Mouse (Mus musculus): Measurements from ENCODE around the gene Fam71a. TPM values are rescaled to one million over a fixed set of nuclear protein-coding genes. Genes with fewer than 3 reads are reported as not detected.
"Not testable (repeated sequence)": the region's sequence is repeated elsewhere in the genome, so short reads cannot be mapped to it uniquely, and the experiment has no call there.

The Fam71a gene
- total and polyA plus RNA-seq, 3 experiments, result not detected

DNA sequence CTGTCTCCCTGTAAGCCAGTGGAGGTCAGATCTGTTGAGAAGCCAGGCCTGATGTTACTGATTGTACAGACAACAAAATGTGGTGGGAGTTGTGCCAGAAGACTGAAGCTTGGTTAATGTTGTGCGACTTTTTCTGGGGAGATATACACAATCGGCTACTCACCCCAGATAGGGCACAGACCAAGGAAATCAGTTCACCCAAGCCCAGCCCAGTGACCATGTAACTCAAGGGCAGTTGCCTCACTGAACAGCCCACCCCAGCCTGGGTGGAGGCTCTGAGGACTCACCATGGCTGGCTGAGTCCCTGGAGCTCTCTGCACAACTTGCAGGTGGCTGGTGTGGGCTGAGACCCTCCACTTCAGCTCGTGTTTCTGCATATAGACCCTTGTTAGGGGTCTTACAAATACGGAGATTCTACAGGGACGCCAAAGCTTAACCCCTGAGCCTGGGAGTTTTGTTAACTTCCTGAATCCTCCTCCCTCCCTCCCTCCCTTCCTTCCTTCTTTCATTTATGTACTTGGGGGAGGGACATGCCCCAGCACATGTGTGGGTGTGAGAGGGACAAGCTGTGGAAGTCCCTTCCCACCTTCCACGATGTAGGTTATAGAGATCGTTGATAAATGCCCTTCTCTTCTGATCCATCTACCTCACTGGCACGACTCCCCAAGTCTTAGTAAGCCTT lies 13.6 kb downstream of the Fam71a start:
- no peaks in the 10 kb centered on the region for H3K79me2 ChIP-seq (replicated peaks; ENCODE audit: control insufficient read depth, extremely low read depth, insufficient read depth, poor library complexity, severe bottlenecking)
- no peaks in the 10 kb centered on the region for H3K36me3 ChIP-seq (replicated peaks in 1 of 2; ENCODE audit: control insufficient read depth in 1 of 2, insufficient read depth in 1 of 2, low read length in 1 of 2)
- H3K4me3 ChIP-seq (replicated peaks in 1 of 3; ENCODE audit: low read depth in 2 of 3, low read length in 2 of 3, poor library complexity in 1 of 3), result no peak overlapping the region
- no peak overlapping the region for H3K9ac ChIP-seq (ENCODE audit: insufficient read depth, low read depth)
- dilution Hi-C loops (cut with MboI; ENCODE audit: extremely low pct_ligation_motif_present, extremely low pct_unique_long_range_greater_than_20kb, low sequenced_read_pairs) (no loop called here), in situ Hi-C loops (cut with MboI; ENCODE audit: low pct_ligation_motif_present, low pct_unique_long_range_greater_than_20kb, low sequenced_read_pairs) (no loop called here)
- H3K4me2 ChIP-seq (ENCODE audit: insufficient read depth, low read depth, poor library complexity, severe bottlenecking), result no peak overlapping the region
- TF ChIP-seq CTCF (conservative IDR thresholded peaks at IDR 0.05 in 1 of 2, IDR thresholded peaks at IDR 0.05 in 1 of 2; ENCODE audit: low read depth in 2 of 2, low read length in 2 of 2) (no peak), ZNF384 (IDR thresholded peaks at IDR 0.05; ENCODE audit: low read depth, low read length) (no peak), USF2 (conservative IDR thresholded peaks at IDR 0.05; ENCODE audit: low read depth, low read length) (no peak), PAX5 (IDR thresholded peaks at IDR 0.05; ENCODE audit: low read length) (no peak), KAT2A (IDR thresholded peaks at IDR 0.05; ENCODE audit: insufficient replicate concordance, low read length) (no peak), E2F4 (IDR thresholded peaks at IDR 0.05; ENCODE audit: insufficient replicate concordance, low read depth, low read length) (no peak), UBTF (IDR thresholded peaks at IDR 0.05; ENCODE audit: low read depth, low read length) (no peak), USF1 (IDR thresholded peaks at IDR 0.05; ENCODE audit: low read depth, low read length) (no peak), TCF12 (IDR thresholded peaks at IDR 0.05; ENCODE audit: low read depth, low read length) (no peak), ZMIZ1 (IDR thresholded peaks at IDR 0.05; ENCODE audit: low read depth, low read length) (no peak)
- DNase-seq (ENCODE audit: extremely low read depth), result no peak
- no peak overlapping the region for H3K27ac ChIP-seq (ENCODE audit: insufficient read depth, low read depth)
- H3K9me3 ChIP-seq (replicated peaks; ENCODE audit: low read length), result peaks cover 5% of the 10 kb centered on the region
- no peaks in the 10 kb centered on the region for H3K27me3 ChIP-seq (replicated peaks)
- H3K4me1 ChIP-seq (ENCODE audit: control insufficient read depth in 1 of 2, insufficient read depth in 2 of 2), result peaks cover 24 to 33% of the 10 kb centered on the region in 2 experiments

DNA sequence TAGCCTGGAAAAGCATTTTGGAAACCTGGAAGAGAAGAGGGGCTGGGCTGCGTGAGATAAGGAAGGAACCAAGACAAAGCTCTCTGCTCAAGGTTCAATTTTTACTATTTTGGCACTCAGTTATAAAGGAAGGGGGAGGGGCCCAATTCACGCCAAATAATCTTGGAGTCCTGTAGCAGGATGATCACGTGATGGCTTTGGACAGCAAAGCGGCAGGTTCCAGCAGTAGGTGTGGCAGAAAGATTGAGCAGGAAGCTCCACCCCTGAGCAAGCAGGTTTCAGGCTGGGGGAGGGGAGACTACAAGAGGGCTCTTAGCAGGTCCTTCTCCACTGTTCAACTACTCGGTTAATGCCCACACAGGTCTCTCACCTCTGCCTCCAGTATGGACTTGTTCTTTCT lies 15.1 kb downstream of the Fam71a start:
- H3K9ac ChIP-seq (ENCODE audit: insufficient read depth, low read depth); DNase-seq (ENCODE audit: extremely low read depth); H3K36me3 ChIP-seq (replicated peaks in 1 of 2; ENCODE audit: control insufficient read depth in 1 of 2, insufficient read depth in 1 of 2, low read length in 1 of 2); H3K27me3 ChIP-seq (replicated peaks); in situ Hi-C loops (cut with MboI; ENCODE audit: low pct_ligation_motif_present, low pct_unique_long_range_greater_than_20kb, low sequenced_read_pairs); dilution Hi-C loops (cut with MboI; ENCODE audit: extremely low pct_ligation_motif_present, extremely low pct_unique_long_range_greater_than_20kb, low sequenced_read_pairs); H3K4me2 ChIP-seq (ENCODE audit: insufficient read depth, low read depth, poor library complexity, severe bottlenecking); H3K79me2 ChIP-seq (replicated peaks; ENCODE audit: control insufficient read depth, extremely low read depth, insufficient read depth, poor library complexity, severe bottlenecking); H3K27ac ChIP-seq (ENCODE audit: insufficient read depth, low read depth); H3K9me3 ChIP-seq (replicated peaks; ENCODE audit: low read length); H3K4me3 ChIP-seq (replicated peaks in 1 of 3; ENCODE audit: low read depth in 2 of 3, low read length in 2 of 3, poor library complexity in 1 of 3): not testable (repeated sequence)
- H3K4me1 ChIP-seq (ENCODE audit: control insufficient read depth in 1 of 2, insufficient read depth in 2 of 2), result peaks cover 24 to 33% of the 10 kb centered on the region in 2 experiments

DNA sequence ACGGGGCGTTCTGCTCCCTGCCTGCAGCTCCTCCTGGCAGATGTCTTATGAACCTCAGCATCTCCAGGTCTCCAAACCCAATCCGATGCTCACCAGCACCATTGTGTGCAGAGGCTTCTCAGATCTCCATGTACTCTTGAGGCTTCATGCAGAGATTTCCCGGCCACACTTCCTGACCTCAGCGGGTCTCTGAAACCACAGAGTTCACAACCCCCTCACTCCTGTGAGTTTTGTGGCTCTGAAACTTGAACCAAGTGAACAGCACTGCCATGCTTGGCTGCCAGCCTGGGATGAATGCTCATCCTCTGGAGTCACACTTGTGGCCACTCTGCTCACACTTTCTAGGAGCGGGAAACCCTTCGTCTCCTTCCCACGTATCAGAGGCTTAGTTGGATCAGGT lies 23.6 kb downstream of the Fam71a start:
- no peaks in the 10 kb centered on the region for H3K27me3 ChIP-seq (replicated peaks)
- no peaks in the 10 kb centered on the region for H3K79me2 ChIP-seq (replicated peaks; ENCODE audit: control insufficient read depth, extremely low read depth, insufficient read depth, poor library complexity, severe bottlenecking)
- in situ Hi-C loops (cut with MboI; ENCODE audit: low pct_ligation_motif_present, low pct_unique_long_range_greater_than_20kb, low sequenced_read_pairs) (no loop called here), dilution Hi-C loops (cut with MboI; ENCODE audit: extremely low pct_ligation_motif_present, extremely low pct_unique_long_range_greater_than_20kb, low sequenced_read_pairs) (no loop called here)
- H3K4me2 ChIP-seq (ENCODE audit: insufficient read depth, low read depth, poor library complexity, severe bottlenecking), result no peak overlapping the region
- no peaks in the 10 kb centered on the region for H3K36me3 ChIP-seq (replicated peaks in 1 of 2; ENCODE audit: control insufficient read depth in 1 of 2, insufficient read depth in 1 of 2, low read length in 1 of 2)
- H3K9ac ChIP-seq (ENCODE audit: insufficient read depth, low read depth), result no peak overlapping the region
- H3K4me1 ChIP-seq (ENCODE audit: control insufficient read depth in 1 of 2, insufficient read depth in 2 of 2), result peaks cover 2 to 12% of the 10 kb centered on the region in 2 experiments; a peak in 2 of 4 replicates
- no peak for TF ChIP-seq MEF2A (IDR thresholded peaks at IDR 0.05; ENCODE audit: borderline replicate concordance, low read depth, low read length)
- no peaks in the 10 kb centered on the region for H3K9me3 ChIP-seq (replicated peaks; ENCODE audit: low read length)
- H3K27ac ChIP-seq (ENCODE audit: insufficient read depth, low read depth), result no peak overlapping the region
- no peak for DNase-seq (ENCODE audit: extremely low read depth)
- H3K4me3 ChIP-seq (replicated peaks in 1 of 3; ENCODE audit: low read depth in 2 of 3, low read length in 2 of 3, poor library complexity in 1 of 3), result no peak overlapping the region

Data from CH12.LX (cell line).